ENCODE assay signal across 8 mouse cellular contexts in genomic region chr15:36966466-36966865, GRCm38 (mm10). TPM values are rescaled to one million over a fixed set of nuclear protein-coding genes. Genes with fewer than 3 reads are reported as not detected.
DNase-seq lines count a peak whose midpoint lies in the region; ATAC-seq and TF ChIP-seq lines count a peak whose summit lies in the region.

No protein-coding gene starts in this region.

- no peak for TF ChIP-seq CTCF in cortical plate, adult 2 months (IDR thresholded peaks at IDR 0.05; ENCODE audit: extremely low read depth, insufficient read depth, low read length)

- H3K27me3 ChIP-seq in heart, embryonic 14.5 days (ENCODE audit: control insufficient read depth, insufficient read depth, low read length): no peaks in the 10 kb centered on the region
- H3K27me3 ChIP-seq in hindbrain, embryonic 14.5 days (ENCODE audit: control insufficient read depth, insufficient read depth, low read length): no peaks in the 10 kb centered on the region

- DNase-seq in heart, adult 9 months (ENCODE audit: low spot score in 2 of 2): no peak
- peak; percentile 68 for DNase-seq in 3T3-L1 (ENCODE audit: low read depth, low spot score)
- no peak for DNase-seq in hindbrain, embryonic 14.5 days (ENCODE audit: low spot score)
- no peak for DNase-seq in retina, postnatal 1 day

- H3K4me1 ChIP-seq in heart, embryonic 14.5 days (ENCODE audit: control insufficient read depth in 2 of 2, insufficient read depth in 2 of 2, low read length in 2 of 2): peaks cover 21 to 23% of the 10 kb centered on the region in 2 experiments
- H3K4me1 ChIP-seq in cortical plate, adult 2 months (ENCODE audit: control insufficient read depth, insufficient read depth, low read length): peaks cover 12% of the 10 kb centered on the region
- peaks cover 32% of the 10 kb centered on the region for H3K4me1 ChIP-seq in hindbrain, embryonic 14.5 days (replicated peaks; ENCODE audit: control insufficient read depth, insufficient read depth, low read length)

- WGBS in heart, embryonic 14.5 days: 80% methylated on average over 2 of the region's 2 CpGs
- 69% methylated on average over 2 of the region's 2 CpGs for WGBS in hindbrain, embryonic 14.5 days

- H3K27ac ChIP-seq in heart, embryonic 14.5 days (replicated peaks in 1 of 2; ENCODE audit: control insufficient read depth in 1 of 2, insufficient read depth in 1 of 2, low read depth in 2 of 2, low read length in 2 of 2): no peak overlapping the region
- H3K27ac ChIP-seq in cortical plate, adult 2 months (ENCODE audit: insufficient read depth, low read length): peak overlapping the region; percentile 90
- peak overlapping the region; percentile 96 for H3K27ac ChIP-seq in hindbrain, embryonic 14.5 days

- TF ChIP-seq POLR2A in cortical plate, adult 2 months (IDR thresholded peaks at IDR 0.05; ENCODE audit: extremely low read depth, insufficient read depth, low read length): no peak

- H3K4me2 ChIP-seq in heart, embryonic 14.5 days (ENCODE audit: low read length): no peak overlapping the region
- H3K4me2 ChIP-seq in hindbrain, embryonic 14.5 days (replicated peaks): 0 out of 2 replicates have a peak overlapping the region, but pooled peaks have one; percentile 52

- no peak for ATAC-seq in heart, embryonic 14.5 days (ENCODE audit: insufficient number of reproducible peaks, insufficient read depth, low FRiP score, low read depth)
- no peak for ATAC-seq in hindbrain, embryonic 14.5 days (ENCODE audit: low FRiP score)
- no peak for ATAC-seq in CD4-positive, CD25-positive, alpha-beta regulatory T cell, adult 4 months
- no peak for ATAC-seq in megakaryocyte progenitor cell, adult 5-6 weeks (replicated peaks; ENCODE audit: poor library complexity)

- no peaks in the 10 kb centered on the region for H3K36me3 ChIP-seq in heart, embryonic 14.5 days (ENCODE audit: control insufficient read depth, insufficient read depth, low read length)
- H3K36me3 ChIP-seq in hindbrain, embryonic 14.5 days (replicated peaks; ENCODE audit: control insufficient read depth, insufficient read depth): no peaks in the 10 kb centered on the region

- peak overlapping the region; percentile 31; the same call in 1 of the 2 replicates for H3K9ac ChIP-seq in heart, embryonic 14.5 days (ENCODE audit: low read length)
- peak overlapping the region; percentile 58; the same call in 1 of the 2 replicates for H3K9ac ChIP-seq in hindbrain, embryonic 14.5 days

- H3K4me3 ChIP-seq in heart, embryonic 14.5 days (ENCODE audit: control insufficient read depth in 1 of 2, insufficient read depth in 1 of 2, low read depth in 1 of 2, low read length in 2 of 2): no peak overlapping the region
- H3K4me3 ChIP-seq in cortical plate, adult 2 months (ENCODE audit: insufficient read depth, low read length): no peak overlapping the region
- H3K4me3 ChIP-seq in hindbrain, embryonic 14.5 days (replicated peaks; ENCODE audit: low read length): no peak overlapping the region

- H3K9me3 ChIP-seq in heart, embryonic 14.5 days (ENCODE audit: control insufficient read depth, low read length): no peaks in the 10 kb centered on the region
- H3K9me3 ChIP-seq in hindbrain, embryonic 14.5 days (ENCODE audit: control insufficient read depth, low read length): no peaks in the 10 kb centered on the region

RNA-seq across cellular contexts. Expression of gene Zfp706, which starts 41.1 kb away (rescaled TPM):
- polyA plus RNA-seq in heart, embryonic 14.5 days (2014; fragmentation: Nextera tagmentation; extraction: Ambion mirVana): 415 and 436 TPM in 2 replicates
- polyA plus RNA-seq in cortical plate, adult 2 months (2012; rRNA removed): 94.9 and 95.4 TPM in 2 replicates
- 424 and 425 TPM in 2 replicates for polyA plus RNA-seq in hindbrain, embryonic 14.5 days (2014; fragmentation: Nextera tagmentation; extraction: Ambion mirVana)
- polyA plus RNA-seq in CD4-positive, CD25-positive, alpha-beta regulatory T cell, adult 4 months (2017; shearing (Covaris generic)): 100 to 1,000 TPM; 420 to 436 TPM
- total RNA-seq in megakaryocyte progenitor cell, adult 5-6 weeks (2015): 403 and 471 TPM in 2 replicates
- 93.6 and 95.9 TPM in 2 replicates for total RNA-seq in megakaryocyte progenitor cell, adult 5-6 weeks (2017)

Comparison
In these comparisons a context has a peak if more than half of its experiments do, and no peak if none do; other contexts are left out.
1. H3K27ac ChIP-seq: peak in cortical plate, adult 2 months (single experiment) and hindbrain, embryonic 14.5 days (single experiment); none in heart, embryonic 14.5 days (0 of 2).